Mouse (Mus musculus) testis, postnatal 14 days (tissue): ENCODE measurements around the gene Gtf2f2.
"Not testable (repeated sequence)": the region's sequence is repeated elsewhere in the genome, so short reads cannot be mapped to it uniquely, and the experiment has no call there.

Experiments
- DNase-seq: peaks from one replicate; pipeline ENCODE4 v3.0.0; 2021; ENCODE audit warnings: low spot score

Gtf2f2 gene

DNA sequence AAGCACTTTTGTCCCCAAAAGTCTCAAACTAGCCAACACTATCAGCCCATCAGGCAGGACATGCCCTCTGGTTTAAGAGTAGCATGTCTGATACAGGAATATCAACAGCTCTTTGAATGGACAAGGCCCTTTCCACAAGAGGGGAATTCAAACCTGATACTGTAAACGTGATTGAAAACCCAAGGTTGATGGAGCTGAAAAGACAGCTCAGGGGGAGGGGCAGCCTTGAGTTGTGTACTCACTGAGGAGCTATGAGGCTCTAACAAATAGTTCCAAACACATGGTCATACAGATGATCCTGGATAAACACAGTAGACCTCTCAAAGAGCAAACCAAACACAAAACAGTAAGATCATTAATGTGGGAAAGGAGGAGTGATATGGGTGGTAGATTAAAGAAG, 12.6 kb downstream of the Gtf2f2 start:
- no peak for DNase-seq

DNA sequence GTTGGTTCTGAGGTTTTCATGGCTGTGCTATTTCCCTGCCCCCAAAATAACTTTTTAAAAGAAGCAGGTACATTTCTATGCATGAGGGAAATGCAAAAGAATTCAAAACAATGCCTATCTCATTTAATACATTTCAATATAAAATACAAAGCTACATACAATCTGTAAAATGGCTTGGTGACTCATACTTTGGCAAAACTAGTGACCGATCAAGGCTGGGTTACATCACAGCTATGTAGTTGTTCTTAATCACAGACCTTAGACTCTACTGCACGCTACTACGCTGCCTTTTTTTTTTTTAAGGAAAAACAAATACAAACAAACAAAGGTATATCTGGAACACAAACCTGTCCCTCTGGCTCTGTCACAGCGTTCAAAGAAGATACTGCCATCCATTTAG, 18.3 kb downstream of the Gtf2f2 start:
- DNase-seq, result no peak

DNA sequence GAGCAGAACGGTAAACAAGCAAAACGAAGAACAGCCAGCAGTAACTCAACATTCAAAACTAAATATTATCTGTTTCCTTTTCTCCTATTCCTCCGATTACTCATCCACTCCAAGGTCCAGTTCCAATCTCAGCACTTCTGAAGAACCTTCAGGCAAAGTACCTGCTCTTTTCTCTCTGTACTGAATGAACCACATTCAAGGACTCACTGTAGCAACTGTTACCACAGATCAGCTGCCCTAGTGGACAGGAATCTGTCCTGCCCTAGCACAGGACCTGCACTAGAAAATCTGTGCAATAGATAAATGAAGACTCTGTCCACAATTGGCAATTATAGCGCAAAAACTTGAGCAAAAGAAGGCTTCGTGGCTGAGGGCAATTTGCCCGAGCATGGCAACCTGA, 19.7 kb downstream of the Gtf2f2 start:
- no peak for DNase-seq

DNA sequence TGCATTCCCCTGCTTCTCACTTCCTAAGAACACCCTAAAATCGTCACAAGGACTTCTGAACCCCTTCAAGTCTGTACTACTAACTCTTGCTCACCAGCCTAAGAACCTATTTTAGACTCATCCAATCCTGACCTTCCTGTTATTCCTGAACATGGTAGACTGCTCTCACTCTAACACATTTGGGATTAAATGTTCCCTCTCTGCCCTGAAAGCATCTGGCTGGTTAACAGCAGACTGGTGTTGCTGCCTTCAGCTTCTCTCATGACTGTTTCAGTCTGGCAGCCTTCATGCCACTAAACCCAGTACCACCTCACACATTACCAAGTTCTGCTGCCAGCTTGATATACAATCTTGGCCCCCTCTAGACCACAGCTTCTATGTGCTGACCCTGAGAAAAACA, 21.5 kb downstream of the Gtf2f2 start:
- no peak for DNase-seq

DNA sequence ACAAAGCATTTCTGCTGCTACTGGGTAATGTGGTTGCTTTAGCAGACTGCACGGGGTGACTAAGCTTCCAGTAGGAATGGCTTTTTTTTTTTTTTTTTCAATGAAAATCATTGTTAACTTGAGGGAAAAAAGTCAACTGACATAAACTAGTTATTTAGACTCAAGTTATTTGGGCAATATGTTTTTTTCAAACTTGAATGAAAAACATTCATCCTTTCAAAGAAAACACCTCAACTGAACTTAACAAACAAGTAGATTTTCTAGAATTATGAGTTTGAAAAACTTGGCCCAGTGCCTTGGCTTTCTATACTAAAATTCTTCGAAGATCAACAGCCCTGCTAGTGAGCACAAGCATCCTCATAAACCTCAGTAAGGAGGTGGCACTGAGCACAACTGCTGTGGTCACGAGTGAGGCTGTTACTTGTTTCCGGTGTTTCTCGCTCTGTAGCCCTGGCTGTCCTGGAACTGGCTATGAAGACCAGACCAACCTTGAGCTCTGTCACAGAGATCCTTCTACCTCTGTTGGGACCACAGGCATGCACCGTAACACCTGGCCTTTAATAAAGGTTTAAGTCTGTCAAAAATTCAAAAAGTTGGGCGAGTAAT, 23.7 kb downstream of the Gtf2f2 start:
- no peak for DNase-seq

DNA sequence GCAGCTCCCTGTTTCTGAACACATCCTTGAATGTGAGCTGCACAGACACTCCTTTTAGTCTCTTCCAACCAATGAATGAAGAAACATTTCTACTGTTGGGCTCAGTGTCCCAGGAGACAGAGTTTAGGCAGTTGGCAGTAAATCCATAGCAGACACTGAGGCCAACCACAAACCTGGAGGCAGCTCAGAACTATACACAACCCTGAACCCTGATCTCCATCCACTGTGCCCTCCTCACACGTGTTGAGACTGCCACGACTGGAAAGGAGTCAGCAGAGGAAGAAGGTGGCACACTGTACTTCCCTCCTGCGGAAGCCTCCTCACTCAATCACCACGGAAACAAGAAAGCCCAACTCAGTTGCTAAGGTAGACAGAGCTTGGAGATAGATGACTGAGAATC, 25.6 kb downstream of the Gtf2f2 start:
- no peak for DNase-seq

GRCm38 (mm10) chr14:75983891-75984290, 26.8 kb downstream of the Gtf2f2 start:
- DNase-seq, result no peak

DNA sequence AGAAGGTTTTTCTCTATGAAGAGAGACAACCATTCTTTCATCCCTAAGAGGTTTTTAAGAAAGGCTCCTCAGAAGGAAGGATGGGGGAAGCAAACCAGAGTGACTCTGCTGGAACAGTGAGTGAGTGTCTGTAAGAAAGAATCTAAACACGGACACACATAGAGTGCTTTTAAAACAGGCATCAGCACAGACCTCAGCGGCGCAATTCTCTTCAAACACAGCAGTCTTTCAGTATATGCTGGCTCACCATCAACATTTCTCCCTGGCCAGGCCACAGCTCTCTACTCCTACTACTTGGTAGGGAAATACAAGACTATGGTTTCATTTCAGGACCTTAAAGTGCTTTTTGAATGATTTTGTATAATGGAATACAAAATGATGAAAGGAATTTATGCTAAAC, 29.4 kb downstream of the Gtf2f2 start:
- DNase-seq, result no peak

- no peak for DNase-seq
These were observed 34.6 kb downstream of the Gtf2f2 start for GRCm38 (mm10) chr14:75976107-75976506.

- DNase-seq, result no peak
These were observed 43.4 kb downstream of the Gtf2f2 start for GRCm38 (mm10) chr14:75967291-75967690.

DNA sequence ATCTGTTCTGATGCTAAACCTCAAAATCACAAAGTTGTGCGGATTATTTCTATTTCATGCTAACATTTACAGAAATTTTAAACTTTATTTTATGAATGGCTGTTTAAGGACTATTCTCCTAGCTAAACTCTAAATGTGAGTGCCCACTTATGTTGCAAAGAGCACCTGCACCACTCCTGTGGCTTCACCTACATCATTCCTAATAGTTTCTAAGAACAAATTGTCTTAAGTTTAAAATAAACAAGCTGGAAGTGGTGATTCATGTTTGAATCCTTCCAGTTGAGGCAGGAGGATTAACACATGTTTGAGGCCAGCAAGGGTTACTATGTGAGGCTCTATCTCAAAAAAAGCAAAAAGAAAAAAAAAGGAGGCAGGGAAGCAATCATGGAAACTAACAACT, 46.2 kb downstream of the Gtf2f2 start:
- DNase-seq, result no peak

GRCm38 (mm10) chr14:75964000-75964399, 46.7 kb downstream of the Gtf2f2 start:
- no peak for DNase-seq

DNA sequence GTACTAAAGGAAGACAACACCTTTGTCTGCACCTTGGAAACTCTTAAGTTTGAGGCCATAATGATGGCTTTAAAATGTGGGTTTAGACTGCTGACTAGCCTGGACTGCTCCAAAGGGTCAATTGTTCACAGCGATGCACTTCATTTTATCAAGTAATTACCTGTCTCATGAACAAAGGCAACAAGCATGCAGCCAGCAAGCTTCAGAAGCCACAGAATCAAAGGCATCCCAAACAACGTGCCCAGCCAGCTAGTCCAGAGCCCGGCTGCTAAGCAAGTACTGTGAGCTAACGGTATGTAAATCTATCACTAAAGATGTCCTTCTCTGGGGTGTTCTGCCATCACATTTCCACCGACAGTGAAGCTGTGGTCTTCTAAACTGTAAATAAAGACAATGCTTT, 47.5 kb downstream of the Gtf2f2 start:
- no peak for DNase-seq

DNA sequence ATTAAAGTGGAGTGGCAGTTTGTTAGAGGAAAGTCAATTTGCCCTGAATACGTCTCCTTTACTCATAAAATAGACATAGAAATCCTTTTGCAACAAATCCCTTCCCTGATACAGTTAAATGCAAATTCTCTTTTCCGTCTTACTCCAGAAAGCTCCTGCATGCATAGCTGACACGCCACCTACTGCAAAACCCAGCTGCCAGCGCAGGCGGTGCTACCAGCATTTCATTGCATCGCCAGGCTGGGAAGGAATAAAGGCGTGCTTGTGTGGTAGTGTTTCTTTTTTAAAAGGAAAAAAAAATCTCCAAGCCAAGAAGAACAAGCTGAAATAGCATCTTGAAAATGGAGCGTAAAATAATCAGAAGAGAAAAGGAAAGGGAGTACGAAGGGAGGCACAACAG, 48.4 kb downstream of the Gtf2f2 start:
- DNase-seq, result no peak

DNA sequence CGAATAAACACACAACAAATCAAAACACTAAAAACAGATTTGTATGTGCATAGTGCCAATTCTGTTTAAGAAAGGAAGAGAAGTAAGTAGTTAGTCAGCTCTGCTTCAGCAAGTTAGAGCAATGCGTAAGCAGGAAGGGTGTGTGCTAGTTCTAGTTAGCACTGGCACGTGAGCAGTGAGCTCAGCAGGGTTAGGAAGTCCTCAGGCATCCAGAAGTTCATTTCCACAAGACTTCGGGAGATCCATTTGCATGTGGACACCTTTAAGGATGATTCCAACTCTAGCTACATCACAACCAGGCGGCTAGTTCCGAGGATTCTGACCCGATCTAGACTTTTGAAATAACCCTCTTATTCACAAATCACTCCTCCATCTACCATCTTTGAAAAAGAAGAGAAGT, 55.9 kb downstream of the Gtf2f2 start, which contains the start of gene Kctd4:
Gene Kctd4, plus strand, starts transcription at position 244 of the 400 bp plus-strand sequence.
- DNase-seq, result no peak

DNA sequence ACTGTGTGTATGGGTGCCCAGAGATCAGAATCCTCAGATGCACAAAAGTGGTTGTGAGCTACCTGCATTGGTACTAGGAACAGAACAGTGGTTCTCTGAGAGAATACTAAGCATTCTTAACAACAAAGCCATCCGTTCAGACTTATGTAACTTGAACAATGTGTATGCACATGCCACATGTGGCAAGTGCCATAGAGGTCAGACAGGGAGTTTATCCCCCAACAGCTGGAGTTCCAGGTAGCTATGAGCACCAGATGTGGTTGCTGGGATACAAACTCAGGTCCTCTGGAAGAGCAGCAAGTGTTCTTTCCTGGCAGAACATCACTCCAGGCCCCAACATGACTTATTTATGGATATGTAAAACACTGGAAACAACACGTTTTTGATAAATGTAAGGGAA, 57.7 kb downstream of the Gtf2f2 start:
- DNase-seq, result no peak

DNA sequence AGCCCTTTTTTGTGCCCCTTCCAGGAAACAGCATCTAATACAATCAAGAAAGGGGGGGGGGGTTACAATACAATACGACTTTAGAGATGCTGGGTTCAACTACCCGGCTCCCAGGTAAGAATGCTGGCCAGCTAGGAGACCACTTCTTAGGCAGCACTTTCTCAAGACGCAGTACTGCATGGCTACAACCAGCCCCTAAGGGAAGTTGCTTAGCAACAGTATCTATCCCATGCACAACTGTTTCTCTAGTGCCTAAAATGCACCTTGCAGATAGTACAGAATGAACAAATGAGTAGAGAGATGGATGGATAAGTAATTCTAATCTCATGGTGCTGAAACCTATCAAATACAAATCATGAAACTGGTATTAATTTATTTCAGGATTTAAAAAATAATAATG, 63.0 kb downstream of the Gtf2f2 start:
- DNase-seq, result no peak

GRCm38 (mm10) chr14:75942365-75942764, 68.3 kb downstream of the Gtf2f2 start:
- DNase-seq, result no peak

DNA sequence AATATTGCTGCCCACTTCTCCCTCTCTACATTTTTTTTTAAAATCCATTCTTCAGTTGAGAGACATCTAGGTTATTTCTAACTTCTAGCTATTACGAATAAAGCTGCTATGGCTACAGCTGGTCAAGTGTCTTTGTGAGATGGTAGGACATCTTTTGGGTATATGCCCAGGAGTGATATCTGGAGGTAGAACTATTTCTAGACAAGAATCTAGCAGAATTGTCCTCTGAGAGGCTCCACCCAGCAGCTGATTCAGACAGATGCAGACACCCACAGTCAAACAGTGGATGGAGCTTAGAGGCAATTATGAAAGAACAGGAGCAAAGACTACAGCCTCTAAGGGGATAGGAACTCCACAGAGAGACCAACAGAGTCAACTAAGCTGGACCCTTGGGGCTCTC, 69.2 kb downstream of the Gtf2f2 start:
- no peak for DNase-seq

DNA sequence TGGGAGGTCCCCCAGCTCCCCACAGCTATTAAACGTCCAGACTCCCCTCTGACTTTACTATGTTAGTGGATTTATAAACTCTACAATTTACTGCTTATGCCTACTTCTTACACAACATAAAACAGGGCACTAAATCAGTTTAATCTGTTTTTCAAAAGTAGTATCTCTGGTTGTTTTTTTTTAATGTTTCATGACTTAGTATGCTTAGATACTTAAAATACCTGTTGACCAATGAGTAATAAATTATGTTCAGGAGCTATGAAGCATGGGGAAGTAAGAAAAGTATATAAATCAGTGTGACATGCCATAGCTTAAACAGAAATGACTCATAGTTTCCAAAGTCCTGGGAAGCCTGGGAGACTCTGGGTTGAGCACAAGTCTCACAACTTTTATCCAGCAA, 73.0 kb downstream of the Gtf2f2 start:
- DNase-seq, result no peak

DNA sequence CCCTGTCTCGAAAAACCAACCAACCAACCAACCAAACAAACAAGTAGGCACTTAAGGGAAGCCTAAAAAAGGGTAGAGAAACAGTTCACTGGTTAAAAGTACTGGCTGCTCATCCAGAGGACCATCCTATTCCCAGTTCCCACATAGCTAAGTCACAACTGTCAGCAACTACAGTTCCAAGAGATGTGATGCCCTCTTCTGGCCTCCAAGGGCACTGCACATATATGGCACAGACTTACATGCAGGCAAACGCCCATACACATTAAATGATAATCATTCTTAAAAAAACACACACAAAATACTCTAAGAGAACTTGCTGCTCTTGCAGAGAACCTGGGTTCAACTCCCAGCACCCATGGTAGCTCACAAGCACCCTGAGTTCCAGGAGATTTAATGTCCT, 76.3 kb downstream of the Gtf2f2 start:
- no peak for DNase-seq

GRCm38 (mm10) chr14:75931266-75931665, 79.4 kb downstream of the Gtf2f2 start:
- peak; percentile 11 for DNase-seq

- DNase-seq, result not testable (repeated sequence)
These were observed 81.0 kb downstream of the Gtf2f2 start for GRCm38 (mm10) chr14:75929713-75930112.

DNA sequence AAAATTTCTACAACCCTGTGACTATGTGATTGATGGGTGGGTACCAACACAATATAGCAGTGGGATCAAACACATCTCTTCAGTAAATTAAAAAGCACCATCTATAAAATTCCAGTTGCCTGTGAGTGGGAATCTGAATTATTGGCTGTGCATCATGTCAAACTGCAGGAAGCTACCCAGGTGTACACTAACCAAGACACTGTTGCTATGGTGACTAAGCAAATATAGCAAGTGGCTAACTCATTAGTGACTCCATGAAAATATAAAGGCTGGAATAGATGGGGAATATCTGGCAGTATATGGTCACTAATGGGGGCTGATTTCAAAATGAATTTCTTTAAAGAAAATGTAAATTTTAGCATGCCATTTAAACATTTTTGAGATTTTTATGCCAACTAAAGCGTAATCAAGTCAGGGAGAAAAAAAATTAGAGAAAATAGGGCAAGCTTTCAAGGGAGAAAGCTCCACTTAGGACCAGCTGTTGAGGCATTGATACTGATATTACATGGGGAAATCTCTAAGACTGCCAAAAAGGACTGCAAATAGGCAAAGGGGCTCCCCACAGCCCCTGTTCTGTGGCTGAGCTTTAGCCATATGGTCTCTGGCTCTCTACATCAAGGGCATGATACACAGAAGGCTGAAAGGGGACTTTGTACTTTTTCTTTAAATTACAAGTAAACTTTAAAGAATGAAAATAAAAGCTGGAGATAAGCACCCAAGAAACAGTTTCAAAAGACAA, 87.2 kb downstream of the Gtf2f2 start:
- no peak for DNase-seq
